Mouse (Mus musculus): ENCODE results near the gene Proser3. TPM values are rescaled to one million over a fixed set of nuclear protein-coding genes. Genes with fewer than 3 reads are reported as not detected.

The Proser3 gene
- polyA plus RNA-seq, 1 experiment from 2014 or later: 2.0 TPM

DNA sequence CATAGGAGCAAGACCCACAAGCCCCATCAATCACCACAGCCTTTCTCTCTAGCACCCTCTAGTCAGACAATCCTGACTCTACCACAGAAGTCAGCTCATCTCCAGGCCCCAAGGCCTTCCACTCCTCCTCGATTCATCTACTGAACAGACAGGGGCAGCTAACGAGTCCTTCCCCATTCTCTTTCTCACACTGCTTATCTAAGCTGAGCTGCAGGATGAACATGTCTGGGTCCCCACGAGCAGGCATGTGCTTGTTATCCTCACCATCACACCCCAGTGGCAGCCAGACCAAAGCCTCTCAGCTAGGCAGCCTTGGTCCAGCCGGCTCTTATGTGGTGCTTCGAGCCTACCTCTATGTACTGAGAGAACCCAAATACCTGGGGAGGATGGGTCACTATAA lies 20.3 kb upstream of the Proser3 start:
- H3K27me3 ChIP-seq: no peaks in the 10 kb centered on the region
- H3K4me3 ChIP-seq (replicated peaks): no peak overlapping the region
- peaks cover 16% of the 10 kb centered on the region for H3K4me1 ChIP-seq (replicated peaks)
- H3K9me3 ChIP-seq (replicated peaks): no peaks in the 10 kb centered on the region
- no peak for ATAC-seq (ENCODE audit: insufficient read depth)
- no peak overlapping the region for H3K9ac ChIP-seq
- peak overlapping the region; percentile 19; the same call in 1 of the 2 replicates for H3K27ac ChIP-seq (replicated peaks)
- H3K36me3 ChIP-seq (replicated peaks): peaks cover 96% of the 10 kb centered on the region
- no peak overlapping the region for H3K4me2 ChIP-seq
- 44% methylated on average over 5 of the region's 5 CpGs for WGBS (ENCODE audit: insufficient replicate concordance)

GRCm38 (mm10) chr7:30567555-30567954 lies 15.5 kb upstream of the Proser3 start:
- no peak overlapping the region for H3K9ac ChIP-seq
- H3K4me1 ChIP-seq (replicated peaks): peaks cover 18% of the 10 kb centered on the region
- ATAC-seq (ENCODE audit: insufficient read depth): no peak
- WGBS (ENCODE audit: insufficient replicate concordance): 86% methylated on average over 11 of the region's 11 CpGs
- H3K36me3 ChIP-seq (replicated peaks): peaks cover 70% of the 10 kb centered on the region
- H3K9me3 ChIP-seq (replicated peaks): no peaks in the 10 kb centered on the region
- H3K4me3 ChIP-seq (replicated peaks): no peak overlapping the region
- H3K27ac ChIP-seq (replicated peaks): no peak overlapping the region
- H3K27me3 ChIP-seq: no peaks in the 10 kb centered on the region
- H3K4me2 ChIP-seq: no peak overlapping the region

GRCm38 (mm10) chr7:30566033-30566432 lies 13.9 kb upstream of the Proser3 start:
- Histone ChIP-seq H3K27ac (replicated peaks) (no peak overlapping the region), H3K4me1 (replicated peaks) (peaks cover 20% of the 10 kb centered on the region), H3K36me3 (replicated peaks) (peaks cover 59% of the 10 kb centered on the region), H3K27me3 (no peaks in the 10 kb centered on the region), H3K4me3 (replicated peaks) (no peak overlapping the region), H3K4me2 (no peak overlapping the region), H3K9me3 (replicated peaks) (no peaks in the 10 kb centered on the region), H3K9ac (no peak overlapping the region)
- 79% methylated on average over 9 of the region's 9 CpGs for WGBS (ENCODE audit: insufficient replicate concordance)
- ATAC-seq (ENCODE audit: insufficient read depth): no peak

DNA sequence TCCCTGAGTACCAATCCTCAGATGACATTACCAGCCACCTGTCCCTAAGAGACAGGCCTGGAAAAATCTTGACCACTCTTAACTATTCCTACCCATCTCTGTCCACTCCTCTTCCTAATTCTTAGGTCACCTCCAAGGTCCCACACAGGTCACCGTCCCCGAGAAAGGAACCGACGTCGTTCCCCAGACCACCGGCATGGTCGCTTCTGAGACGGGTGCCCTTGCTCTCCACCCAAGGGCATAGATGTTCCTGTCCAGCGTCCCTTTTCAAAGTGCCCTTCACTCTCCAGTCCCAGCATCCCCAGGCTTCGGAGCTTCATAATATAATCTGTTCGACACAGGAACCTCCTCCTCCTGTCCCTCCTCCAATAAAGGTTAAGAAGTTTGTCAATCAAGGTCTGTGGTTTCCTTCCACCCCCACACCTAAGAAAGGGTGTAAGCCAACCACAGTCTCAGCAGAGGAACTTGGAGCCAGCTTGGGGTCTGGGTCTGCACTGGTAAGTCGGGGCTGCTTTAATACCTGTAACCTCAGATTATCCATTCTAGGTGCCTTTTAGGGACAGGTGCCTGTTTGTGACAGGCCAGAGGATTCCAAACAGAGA lies 13.0 kb upstream of the Proser3 start, which contains the start of gene Igflr1:
Gene Igflr1 (plus strand): TSS at position 458 of the 602 bp plus-strand sequence.
- 84% methylated on average over 12 of the region's 12 CpGs for WGBS (ENCODE audit: insufficient replicate concordance)
- Histone ChIP-seq H3K36me3 (replicated peaks) (peaks cover 50% of the 10 kb centered on the region), H3K27me3 (no peaks in the 10 kb centered on the region), H3K4me1 (replicated peaks) (peaks cover 24% of the 10 kb centered on the region), H3K4me3 (replicated peaks) (peak within 1 kb of the TSS; percentile 71), H3K27ac (replicated peaks) (no peak within 1 kb of the TSS), H3K4me2 (peak within 1 kb of the TSS; percentile 86; the same call in 1 of the 2 replicates), H3K9me3 (replicated peaks) (no peaks in the 10 kb centered on the region), H3K9ac (no peak within 1 kb of the TSS)
- no peak for ATAC-seq (ENCODE audit: insufficient read depth)

GRCm38 (mm10) chr7:30563906-30564280 lies 11.8 kb upstream of the Proser3 start:
- H3K4me3 ChIP-seq (replicated peaks): peak overlapping the region; percentile 71
- H3K9ac ChIP-seq: peak overlapping the region; percentile 68
- H3K36me3 ChIP-seq (replicated peaks): peaks cover 38% of the 10 kb centered on the region
- peaks cover 32% of the 10 kb centered on the region for H3K4me1 ChIP-seq (replicated peaks)
- H3K27me3 ChIP-seq: no peaks in the 10 kb centered on the region
- H3K27ac ChIP-seq (replicated peaks): peak overlapping the region; percentile 92
- WGBS (ENCODE audit: insufficient replicate concordance): 28% methylated on average over 6 of the region's 6 CpGs
- ATAC-seq (ENCODE audit: insufficient read depth): no peak
- peak overlapping the region; percentile 86 for H3K4me2 ChIP-seq
- H3K9me3 ChIP-seq (replicated peaks): no peaks in the 10 kb centered on the region

- Histone ChIP-seq H3K9ac (peak within 1 kb of the TSS; percentile 70), H3K4me3 (replicated peaks) (peak within 1 kb of the TSS; percentile 71), H3K9me3 (replicated peaks) (no peaks in the 10 kb centered on the region), H3K27ac (replicated peaks) (peak within 1 kb of the TSS; percentile 92), H3K4me1 (replicated peaks) (peaks cover 38% of the 10 kb centered on the region), H3K36me3 (replicated peaks) (peaks cover 32% of the 10 kb centered on the region), H3K4me2 (peak within 1 kb of the TSS; percentile 86), H3K27me3 (no peaks in the 10 kb centered on the region)
- under 1% methylated on average over 45 of the region's 45 CpGs for WGBS (ENCODE audit: insufficient replicate concordance)
- ATAC-seq (ENCODE audit: insufficient read depth): peak; percentile 80
These were observed 11.2 kb upstream of the Proser3 start, which contains the start of the genes U2af1l4, Gm49396 and Psenen for GRCm38 (mm10) chr7:30563117-30563905. Gene U2af1l4, plus strand, starts transcription at chr7:30563301. Gene Gm49396, plus strand, starts transcription at chr7:30563344. Gene Psenen, minus strand, starts transcription at chr7:30563627.

DNA sequence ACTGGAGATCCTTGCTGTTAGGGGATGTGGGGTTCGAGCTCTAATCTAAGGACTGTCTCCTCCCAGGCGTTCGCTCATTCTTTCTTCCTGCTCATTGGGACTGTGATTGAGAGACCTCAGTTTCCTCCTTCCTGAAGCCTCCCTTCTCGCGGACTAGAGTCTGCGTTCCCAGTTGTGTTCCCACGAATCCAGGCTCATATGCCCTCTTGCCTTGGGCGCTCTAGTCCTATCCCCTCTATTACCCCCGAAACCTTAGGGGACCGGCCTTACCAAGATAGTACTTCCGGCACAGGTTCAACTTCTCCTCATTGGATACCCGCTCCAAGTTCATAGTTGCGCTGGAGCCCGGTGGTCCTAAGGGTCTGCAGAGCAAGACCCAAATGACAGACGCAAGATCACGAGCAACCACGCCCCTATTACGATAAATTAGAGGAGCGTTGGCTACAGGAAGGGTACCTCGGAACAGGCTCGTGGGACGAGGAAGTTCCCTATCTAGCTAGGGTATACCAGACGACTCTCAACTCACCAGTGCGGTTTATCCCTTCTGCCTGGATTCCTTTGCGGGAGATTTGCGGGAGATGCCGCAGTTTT lies 10.5 kb upstream of the Proser3 start:
- H3K4me3 ChIP-seq (replicated peaks): peak overlapping the region; percentile 71
- H3K9me3 ChIP-seq (replicated peaks): no peaks in the 10 kb centered on the region
- WGBS (ENCODE audit: insufficient replicate concordance): under 1% methylated on average over 27 of the region's 27 CpGs
- H3K9ac ChIP-seq: peak overlapping the region; percentile 70
- H3K4me1 ChIP-seq (replicated peaks): peaks cover 44% of the 10 kb centered on the region
- peaks cover 31% of the 10 kb centered on the region for H3K36me3 ChIP-seq (replicated peaks)
- peak overlapping the region; percentile 86 for H3K4me2 ChIP-seq
- H3K27ac ChIP-seq (replicated peaks): peak overlapping the region; percentile 84
- ATAC-seq (ENCODE audit: insufficient read depth): no peak
- H3K27me3 ChIP-seq: no peaks in the 10 kb centered on the region

- peak overlapping the region; percentile 75; the same call in 1 of the 2 replicates for H3K4me3 ChIP-seq (replicated peaks)
- H3K27ac ChIP-seq (replicated peaks): peak overlapping the region; percentile 87
- H3K4me2 ChIP-seq: peak overlapping the region; percentile 82; the same call in 1 of the 2 replicates
- H3K4me1 ChIP-seq (replicated peaks): peaks cover 53% of the 10 kb centered on the region
- no peaks in the 10 kb centered on the region for H3K9me3 ChIP-seq (replicated peaks)
- WGBS (ENCODE audit: insufficient replicate concordance): 77% methylated on average over 2 of the region's 2 CpGs
- H3K9ac ChIP-seq: peak overlapping the region; percentile 74; the same call in 1 of the 2 replicates
- ATAC-seq (ENCODE audit: insufficient read depth): no peak
- no peaks in the 10 kb centered on the region for H3K27me3 ChIP-seq
- H3K36me3 ChIP-seq (replicated peaks): peaks cover 36% of the 10 kb centered on the region
These were observed 8.2 kb upstream of the Proser3 start for GRCm38 (mm10) chr7:30560296-30560695.

- H3K27me3 ChIP-seq: no peaks in the 10 kb centered on the region
- peak within 1 kb of the TSS; percentile 74 for H3K9ac ChIP-seq
- peak within 1 kb of the TSS; percentile 82 for H3K4me2 ChIP-seq
- no peaks in the 10 kb centered on the region for H3K9me3 ChIP-seq (replicated peaks)
- H3K27ac ChIP-seq (replicated peaks): peak within 1 kb of the TSS; percentile 87
- H3K4me1 ChIP-seq (replicated peaks): peaks cover 53% of the 10 kb centered on the region
- H3K4me3 ChIP-seq (replicated peaks): peak within 1 kb of the TSS; percentile 75
- peak; percentile 80 for ATAC-seq (ENCODE audit: insufficient read depth)
- H3K36me3 ChIP-seq (replicated peaks): peaks cover 37% of the 10 kb centered on the region
- under 1% methylated on average over 20 of the region's 20 CpGs for WGBS (ENCODE audit: insufficient replicate concordance)
These were observed 7.4 kb upstream of the Proser3 start, which contains the start of gene Lin37 for GRCm38 (mm10) chr7:30559443-30559954. Gene Lin37, minus strand, starts transcription at chr7:30559838.

GRCm38 (mm10) chr7:30558656-30559442 lies 6.8 kb upstream of the Proser3 start:
- peak; percentile 50 for ATAC-seq (ENCODE audit: insufficient read depth)
- 7% methylated on average over 12 of the region's 12 CpGs for WGBS (ENCODE audit: insufficient replicate concordance)
- Histone ChIP-seq H3K27ac (replicated peaks) (peak overlapping the region; percentile 87), H3K9ac (peak overlapping the region; percentile 74), H3K36me3 (replicated peaks) (peaks cover 42% of the 10 kb centered on the region), H3K27me3 (no peaks in the 10 kb centered on the region), H3K9me3 (replicated peaks) (no peaks in the 10 kb centered on the region), H3K4me2 (peak overlapping the region; percentile 82), H3K4me1 (replicated peaks) (peaks cover 52% of the 10 kb centered on the region), H3K4me3 (replicated peaks) (peak overlapping the region; percentile 75)

Data from liver, embryonic 15.5 days (tissue).